Mouse (Mus musculus) heart, adult 2 months (tissue): Measurements from ENCODE around the gene Kank2. TPM values are rescaled to one million over a fixed set of nuclear protein-coding genes. Genes with fewer than 3 reads are reported as not detected.

Experiments
- DNase-seq, 2 experiments: peaks; one replicate each; pipeline ENCODE4 v3.0.0; 2021
- H3K27ac ChIP-seq: fragments of 200-600 bp; 2 replicates; pipeline ENCODE4 v1.8.1; 2022
- H3K27me3 ChIP-seq: fragments of 200-500 bp; 2 replicates; pipeline ENCODE4 v1.6.1; 2012; ENCODE audit warnings: mild to moderate bottlenecking, low read length, inconsistent platforms, mixed read lengths; ENCODE audit not compliant: control insufficient read depth, insufficient read depth
- H3K36me3 ChIP-seq: fragments of 200-500 bp; 2 replicates; pipeline ENCODE4 v1.6.1; 2012; ENCODE audit warnings: low read length, inconsistent platforms; ENCODE audit not compliant: control insufficient read depth, insufficient read depth
- H3K4me1 ChIP-seq: fragments of 200-500 bp; 2 replicates; pipeline ENCODE4 v1.6.1; 2011; ENCODE audit warnings: low read length; ENCODE audit not compliant: control insufficient read depth, insufficient read depth
- H3K4me3 ChIP-seq: fragments of 200-600 bp; 2 replicates; pipeline ENCODE4 v1.8.1; 2022
- H3K79me2 ChIP-seq: fragments of 200-500 bp; replicated peaks from 2 replicates; pipeline ENCODE4 v1.6.1; 2012; ENCODE audit warnings: mild to moderate bottlenecking, inconsistent platforms, low read length, moderate library complexity, mixed read lengths; ENCODE audit not compliant: control insufficient read depth, insufficient read depth
- H3K9ac ChIP-seq: fragments of 200-500 bp; 2 replicates; pipeline ENCODE4 v1.6.1; 2012; ENCODE audit warnings: low read depth, mild to moderate bottlenecking, control low read depth, inconsistent platforms, low read length, mixed read lengths
- CTCF ChIP-seq: fragments of 200-600 bp; IDR thresholded peaks from 2 replicates; pipeline ENCODE4 v1.8.1; 2022; ENCODE audit warnings: antibody characterized with exemption, mild to moderate bottlenecking, moderate library complexity
- EP300 ChIP-seq: fragments of 200-500 bp; IDR thresholded peaks from 2 replicates; pipeline ENCODE4 v1.6.1; 2011; ENCODE audit warnings: low read depth, low read length, control low read depth; ENCODE audit not compliant: insufficient read depth
- POLR2A ChIP-seq: fragments of 200-500 bp; IDR thresholded peaks from 2 replicates; pipeline ENCODE4 v1.6.1; 2011; ENCODE audit warnings: mild to moderate bottlenecking, low read depth, low read length, control low read depth; ENCODE audit not compliant: insufficient read depth
- WGBS: fragments of 180-500 bp; shearing (Covaris S2); methylation state at CpG from one replicate; pipeline ENCODE4 v1.1.7; 2018; 5-methylcytosine and 5-hydroxymethylcytosine counted together
- intact Hi-C: fragments of 180-260 bp; cut with DNase I; formaldehyde crosslinking; loops from one replicate; pipeline ENCODE4 v1.15.1; 2025
- polyA plus RNA-seq: library from polyadenylated mRNA; depleted of rRNA; stranded (reverse); fragments of >200 nt; gene quantifications from 2 replicates; pipeline ENCODE4 v1.2.3, GENCODE M21; 2012
- total RNA-seq, 2 experiments: library from RNA; stranded (reverse); gene quantifications; 2 replicates each; pipeline ENCODE4 v1.2.3; 2021

Kank2 gene
- total and polyA plus RNA-seq, 3 experiments: 45.3 to 62.9 (median 57.3) TPM

DNA sequence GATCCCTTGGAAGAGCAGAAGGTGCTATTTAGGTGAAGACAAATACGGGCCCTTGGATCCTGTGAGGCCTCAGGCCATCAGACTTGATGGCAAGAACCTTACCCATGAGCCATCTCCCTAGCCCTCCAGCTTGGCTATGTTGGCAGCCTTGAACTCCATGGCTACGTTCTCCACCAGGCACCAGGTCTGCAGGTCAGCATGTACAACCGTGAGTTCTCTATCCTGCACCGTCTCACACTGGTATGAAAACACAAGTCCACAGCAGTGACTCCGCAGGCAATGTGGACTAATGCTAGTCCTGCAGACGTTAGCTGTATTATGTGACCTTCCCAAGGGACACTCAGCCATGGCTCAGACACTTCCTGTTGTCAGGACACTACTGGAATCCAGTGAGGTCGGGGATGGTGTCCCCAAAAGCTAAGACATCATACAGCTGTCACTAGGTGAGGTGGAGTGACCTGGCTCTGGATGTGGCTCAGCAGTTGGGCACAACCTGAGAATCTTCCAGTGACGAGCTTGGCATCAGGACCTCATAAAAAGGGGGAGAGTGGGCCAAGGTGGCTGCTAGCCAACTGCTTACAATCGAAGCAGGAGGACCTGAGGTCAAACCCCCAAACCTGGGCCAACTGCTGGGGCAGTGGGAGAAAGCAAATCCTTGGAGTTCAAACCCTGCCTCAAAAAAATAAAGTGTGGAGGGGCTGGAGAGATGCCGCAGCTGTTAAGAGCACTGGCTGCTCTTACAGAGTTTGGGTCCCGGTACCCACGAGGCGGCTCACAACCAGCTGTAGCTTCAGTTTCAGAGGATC, 43.8 kb downstream of the Kank2 start:
- Histone ChIP-seq H3K79me2 (no peaks in the 10 kb centered on the region), H3K36me3 (no peaks in the 10 kb centered on the region), H3K4me3 (no peak overlapping the region), H3K4me1 (peaks cover 22% of the 10 kb centered on the region), H3K27me3 (no peaks in the 10 kb centered on the region), H3K9ac (no peak overlapping the region), H3K27ac (peak overlapping the region; percentile 74)
- WGBS: 47% methylated on average over 13 of the region's 13 CpGs
- TF ChIP-seq EP300: 0 out of 2 replicates have a peak, but pooled peaks have one; percentile 32
- no peak for TF ChIP-seq POLR2A
- peak in 1 of 2 experiments; percentile 39 for DNase-seq
- intact Hi-C loops: no loop called here

DNA sequence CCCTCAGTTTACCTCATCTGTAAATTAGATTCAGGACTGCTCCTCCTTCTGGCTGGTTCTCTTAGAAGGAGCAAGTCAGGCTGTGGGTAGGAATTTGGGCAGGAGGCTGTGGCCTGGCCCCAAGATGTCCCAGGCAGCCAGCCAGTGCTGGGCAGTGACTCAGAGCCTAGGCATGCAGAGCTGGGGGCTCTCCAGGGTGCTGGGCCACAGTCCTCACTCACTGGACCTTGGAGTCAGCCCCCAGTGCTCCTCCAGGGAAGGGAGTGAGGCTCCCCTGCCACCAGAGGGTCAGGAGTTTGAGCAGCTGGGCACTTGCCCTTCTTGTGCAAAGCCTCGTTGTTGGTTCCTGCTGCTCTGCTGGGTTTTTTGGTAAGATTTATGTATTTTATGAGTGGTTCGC, 44.5 kb downstream of the Kank2 start:
- 75% methylated on average over 2 of the region's 2 CpGs for WGBS
- Histone ChIP-seq H3K79me2 (no peaks in the 10 kb centered on the region), H3K4me3 (no peak overlapping the region), H3K27ac (peak overlapping the region; percentile 74), H3K4me1 (peaks cover 22% of the 10 kb centered on the region), H3K27me3 (no peaks in the 10 kb centered on the region), H3K36me3 (no peaks in the 10 kb centered on the region), H3K9ac (peak overlapping the region; percentile 10; the same call in 1 of the 2 replicates)
- TF ChIP-seq CTCF (no peak), EP300 (peak; percentile 59; the same call in 1 of the 2 replicates)
- DNase-seq: peak; percentile 88 to 90
- intact Hi-C loops: no loop called here

DNA sequence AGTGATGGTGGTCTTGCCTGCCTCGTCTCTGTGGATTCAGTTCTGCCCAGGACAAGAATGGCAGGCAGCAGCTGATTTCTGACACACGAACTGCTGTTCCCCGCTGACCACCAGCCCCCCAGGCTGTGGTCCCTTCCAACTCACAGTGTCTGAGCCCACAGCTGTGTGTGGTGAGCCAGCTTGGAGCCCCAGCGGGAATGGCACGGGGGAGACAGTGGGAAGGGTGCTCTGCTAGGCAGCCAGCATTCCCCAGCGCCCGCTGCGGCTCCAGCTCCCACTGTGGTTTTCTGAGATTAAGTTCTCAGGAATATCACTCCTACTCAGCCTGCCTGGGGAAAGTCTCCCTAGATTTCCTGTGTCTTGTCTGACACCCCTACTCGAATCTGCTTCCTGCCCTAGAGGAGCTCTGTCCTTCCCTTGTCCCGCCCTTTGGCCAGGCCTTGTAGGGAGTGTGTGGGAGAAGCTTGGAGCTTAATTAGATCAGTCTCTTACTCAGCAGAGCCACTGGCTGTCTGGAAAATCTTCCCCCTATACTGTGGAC, 46.2 kb downstream of the Kank2 start:
- Histone ChIP-seq H3K79me2 (no peaks in the 10 kb centered on the region), H3K36me3 (no peaks in the 10 kb centered on the region), H3K4me3 (no peak overlapping the region), H3K4me1 (peaks cover 29% of the 10 kb centered on the region), H3K27ac (peak overlapping the region; percentile 76), H3K27me3 (no peaks in the 10 kb centered on the region), H3K9ac (peak overlapping the region; percentile 61)
- 33% methylated on average over 10 of the region's 10 CpGs for WGBS
- TF ChIP-seq EP300 (0 out of 2 replicates have a peak, but pooled peaks have one; percentile 7), POLR2A (no peak), CTCF (no peak)
- DNase-seq: peak; percentile 62 to 79
- intact Hi-C loops: no loop called here

DNA sequence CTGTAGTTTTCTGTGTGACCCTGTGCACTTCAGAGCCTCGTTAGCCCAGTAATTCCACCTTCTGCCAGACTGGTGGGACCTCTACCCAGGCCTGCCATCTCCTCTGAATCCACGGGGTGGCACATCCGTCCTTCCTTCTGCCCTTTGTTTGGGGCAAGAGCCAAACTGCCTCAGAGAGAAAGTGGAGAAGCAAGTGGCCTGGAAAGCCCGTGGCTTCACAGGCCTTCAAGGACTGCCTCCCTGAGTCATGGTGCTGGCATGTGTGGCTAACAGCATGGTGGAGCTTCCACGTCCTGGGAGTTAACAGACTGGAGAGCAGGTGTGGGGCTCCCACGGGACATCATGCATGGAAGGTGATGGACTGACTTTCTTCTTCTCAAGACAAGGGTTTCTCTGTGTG, 47.2 kb downstream of the Kank2 start:
- Histone ChIP-seq H3K4me1 (peaks cover 29% of the 10 kb centered on the region), H3K36me3 (no peaks in the 10 kb centered on the region), H3K79me2 (no peaks in the 10 kb centered on the region), H3K27ac (peak overlapping the region; percentile 76), H3K27me3 (no peaks in the 10 kb centered on the region), H3K9ac (no peak overlapping the region), H3K4me3 (no peak overlapping the region)
- WGBS: 50% methylated on average over 6 of the region's 6 CpGs
- intact Hi-C loops: loop anchor here (1.0 kb wide), 1 partner anchor 53 kb away; no protein-coding TSS in a partner anchor
- peak; percentile 53 to 59 for DNase-seq
- TF ChIP-seq CTCF (peak; percentile 72), POLR2A (no peak), EP300 (peak; percentile 86)

DNA sequence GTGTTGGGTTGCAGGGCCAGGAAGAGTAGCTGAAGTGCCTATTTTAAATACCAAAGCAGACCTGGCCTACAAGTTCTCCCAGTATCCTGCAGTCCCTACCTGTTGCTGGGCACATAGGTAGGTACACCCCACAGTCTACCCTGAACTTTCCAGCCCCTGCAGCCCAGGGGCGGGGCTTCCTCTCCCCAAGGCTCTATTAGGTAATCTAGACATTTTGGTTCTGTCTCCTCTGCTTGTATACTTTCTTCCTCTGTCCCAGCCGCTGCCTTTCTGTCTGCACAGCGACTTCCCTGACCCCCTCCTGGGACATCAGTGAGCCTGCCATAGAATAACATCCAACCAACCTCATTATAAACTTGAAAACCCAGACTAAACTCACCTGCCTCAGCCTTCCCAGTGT, 48.2 kb downstream of the Kank2 start:
- no peak overlapping the region for H3K27ac ChIP-seq
- no peak overlapping the region for H3K9ac ChIP-seq
- no peak for DNase-seq
- H3K4me3 ChIP-seq: no peak overlapping the region
- 91% methylated on average over 3 of the region's 3 CpGs for WGBS
- no peaks in the 10 kb centered on the region for H3K36me3 ChIP-seq
- no peaks in the 10 kb centered on the region for H3K79me2 ChIP-seq
- intact Hi-C loops: no loop called here
- no peaks in the 10 kb centered on the region for H3K27me3 ChIP-seq
- TF ChIP-seq POLR2A (no peak), EP300 (no peak), CTCF (no peak)
- H3K4me1 ChIP-seq: peaks cover 29% of the 10 kb centered on the region
